Mouse (Mus musculus) stomach, embryonic 16.5 days (tissue): ENCODE measurements at regions not wholly inside any gene's neighbourhood (a gene's known extent, or its start where the extent isn't known, plus 50 kb on each side); places are given as distances from the start of the nearest gene placed in this dataset.

Experiments
- ATAC-seq: fragments of 200-750 bp; cut with Nextera tagmentation; 2 replicates; pipeline ENCODE4 v1.8.0; 2017; ENCODE audit warnings: moderate number of reproducible peaks, moderate TSS enrichment; ENCODE audit not compliant: insufficient read depth, low FRiP score
- H3K27ac ChIP-seq: fragments of 300-500 bp; sonication (generic); 2 replicates; pipeline ENCODE4 v1.5.1; 2014; ENCODE audit warnings: low read length
- H3K27me3 ChIP-seq: fragments of 300-500 bp; sonication (generic); 2 replicates; pipeline ENCODE4 v1.6.1; 2014; ENCODE audit warnings: low read length, control low read depth, mixed read lengths; ENCODE audit not compliant: control insufficient read depth, insufficient read depth
- H3K36me3 ChIP-seq: fragments of 300-500 bp; sonication (generic); 2 replicates; pipeline ENCODE4 v1.6.1; 2014; ENCODE audit warnings: low read length; ENCODE audit not compliant: control insufficient read depth, insufficient read depth
- H3K4me1 ChIP-seq: fragments of 300-500 bp; sonication (generic); 2 replicates; pipeline ENCODE4 v1.6.1; 2014; ENCODE audit warnings: low read length, control low read depth, mixed read lengths; ENCODE audit not compliant: control insufficient read depth, insufficient read depth
- H3K4me2 ChIP-seq: fragments of 300-500 bp; sonication (generic); 2 replicates; pipeline ENCODE4 v1.6.1; 2014; ENCODE audit warnings: low read depth, low read length, mixed read lengths
- H3K4me3 ChIP-seq: fragments of 300-500 bp; sonication (generic); replicated peaks from 2 replicates; pipeline ENCODE4 v1.5.1; 2014; ENCODE audit warnings: mild to moderate bottlenecking, low read length
- H3K9ac ChIP-seq: fragments of 300-500 bp; sonication (generic); 2 replicates; pipeline ENCODE4 v1.6.1; 2014; ENCODE audit warnings: low read length
- H3K9me3 ChIP-seq: fragments of 300-500 bp; sonication (generic); replicated peaks from 2 replicates; pipeline ENCODE4 v1.6.1; 2016; ENCODE audit warnings: low read length, control low read depth; ENCODE audit not compliant: control insufficient read depth
- WGBS: fragments of 180-500 bp; shearing (Covaris S2); extraction: QIAGEN DNeasy Blood & Tissue Kit; methylation state at CpG from one replicate; pipeline ENCODE4 v1.1.7; 2014; 5-methylcytosine and 5-hydroxymethylcytosine counted together

GRCm38 (mm10) chr1:91664622-91665021 is 124.3 kb downstream of the Asb1 start:
- 64% methylated on average over 12 of the region's 12 CpGs for WGBS
- no peaks in the 10 kb centered on the region for H3K9me3 ChIP-seq
- ATAC-seq = peak; percentile 21; the same call in 1 of the 2 replicates
- no peaks in the 10 kb centered on the region for H3K4me1 ChIP-seq
- H3K27ac ChIP-seq = no peak overlapping the region
- H3K27me3 ChIP-seq = no peaks in the 10 kb centered on the region
- H3K4me2 ChIP-seq = no peak overlapping the region
- no peak overlapping the region for H3K9ac ChIP-seq
- H3K4me3 ChIP-seq = no peak overlapping the region
- no peaks in the 10 kb centered on the region for H3K36me3 ChIP-seq

- ATAC-seq = no peak
- Histone ChIP-seq H3K27me3 (no peaks in the 10 kb centered on the region), H3K27ac (no peak overlapping the region), H3K9ac (no peak overlapping the region), H3K4me2 (no peak overlapping the region), H3K4me1 (no peaks in the 10 kb centered on the region), H3K4me3 (no peak overlapping the region), H3K36me3 (no peaks in the 10 kb centered on the region), H3K9me3 (no peaks in the 10 kb centered on the region)
- WGBS = 68% methylated on average over 6 of the region's 6 CpGs
These were observed 128.2 kb downstream of the Asb1 start for GRCm38 (mm10) chr1:91668530-91668929.

GRCm38 (mm10) chr1:91670980-91671379 is 130.3 kb upstream of the Twist2 start:
- WGBS = 55% methylated on average over 13 of the region's 13 CpGs
- Histone ChIP-seq H3K4me1 (no peaks in the 10 kb centered on the region), H3K9ac (no peak overlapping the region), H3K36me3 (no peaks in the 10 kb centered on the region), H3K4me2 (no peak overlapping the region), H3K9me3 (no peaks in the 10 kb centered on the region), H3K27ac (no peak overlapping the region), H3K4me3 (no peak overlapping the region), H3K27me3 (no peaks in the 10 kb centered on the region)
- ATAC-seq = 0 out of 2 replicates have a peak, but pooled peaks have one; percentile 17

GRCm38 (mm10) chr1:91674082-91674655 is 127.1 kb upstream of the Twist2 start:
- no peak overlapping the region for H3K9ac ChIP-seq
- H3K27ac ChIP-seq = no peak overlapping the region
- 78% methylated on average over 6 of the region's 6 CpGs for WGBS
- no peaks in the 10 kb centered on the region for H3K36me3 ChIP-seq
- H3K4me1 ChIP-seq = no peaks in the 10 kb centered on the region
- no peaks in the 10 kb centered on the region for H3K9me3 ChIP-seq
- H3K4me3 ChIP-seq = no peak overlapping the region
- H3K27me3 ChIP-seq = no peaks in the 10 kb centered on the region
- no peak for ATAC-seq
- H3K4me2 ChIP-seq = no peak overlapping the region

- Histone ChIP-seq H3K36me3 (no peaks in the 10 kb centered on the region), H3K27me3 (no peaks in the 10 kb centered on the region), H3K9me3 (no peaks in the 10 kb centered on the region), H3K4me1 (no peaks in the 10 kb centered on the region), H3K4me3 (no peak overlapping the region), H3K4me2 (no peak overlapping the region), H3K9ac (no peak overlapping the region), H3K27ac (no peak overlapping the region)
- ATAC-seq = no peak
- WGBS = 86% methylated on average over 3 of the region's 3 CpGs
These were observed 124.2 kb upstream of the Twist2 start for GRCm38 (mm10) chr1:91677062-91677461.

GRCm38 (mm10) chr1:91678789-91679188 is 122.5 kb upstream of the Twist2 start:
- no peak for ATAC-seq
- no peak overlapping the region for H3K9ac ChIP-seq
- no peaks in the 10 kb centered on the region for H3K4me1 ChIP-seq
- no peak overlapping the region for H3K4me2 ChIP-seq
- no peak overlapping the region for H3K27ac ChIP-seq
- no peaks in the 10 kb centered on the region for H3K27me3 ChIP-seq
- no peak overlapping the region for H3K4me3 ChIP-seq
- 40% methylated on average over 4 of the region's 4 CpGs for WGBS
- H3K36me3 ChIP-seq = no peaks in the 10 kb centered on the region
- H3K9me3 ChIP-seq = no peaks in the 10 kb centered on the region

- 75% methylated on average over 9 of the region's 9 CpGs for WGBS
- H3K9me3 ChIP-seq = no peaks in the 10 kb centered on the region
- H3K4me1 ChIP-seq = no peaks in the 10 kb centered on the region
- no peak overlapping the region for H3K4me3 ChIP-seq
- no peaks in the 10 kb centered on the region for H3K27me3 ChIP-seq
- H3K9ac ChIP-seq = no peak overlapping the region
- ATAC-seq = no peak
- H3K36me3 ChIP-seq = no peaks in the 10 kb centered on the region
- H3K27ac ChIP-seq = no peak overlapping the region
- no peak overlapping the region for H3K4me2 ChIP-seq
These were observed 116.2 kb upstream of the Twist2 start for GRCm38 (mm10) chr1:91685031-91685430.

GRCm38 (mm10) chr1:91685789-91686188 is 115.5 kb upstream of the Twist2 start:
- Histone ChIP-seq H3K27ac (no peak overlapping the region), H3K4me3 (no peak overlapping the region), H3K9ac (no peak overlapping the region), H3K4me1 (no peaks in the 10 kb centered on the region), H3K4me2 (no peak overlapping the region), H3K9me3 (no peaks in the 10 kb centered on the region), H3K36me3 (no peaks in the 10 kb centered on the region), H3K27me3 (no peaks in the 10 kb centered on the region)
- 52% methylated on average over 6 of the region's 6 CpGs for WGBS
- no peak for ATAC-seq

- H3K9me3 ChIP-seq = no peaks in the 10 kb centered on the region
- H3K9ac ChIP-seq = no peak overlapping the region
- H3K27me3 ChIP-seq = no peaks in the 10 kb centered on the region
- no peaks in the 10 kb centered on the region for H3K36me3 ChIP-seq
- ATAC-seq = no peak
- no peak overlapping the region for H3K4me3 ChIP-seq
- H3K4me1 ChIP-seq = no peaks in the 10 kb centered on the region
- H3K4me2 ChIP-seq = no peak overlapping the region
- WGBS = 93% methylated on average over 1 of the region's 1 CpGs
- H3K27ac ChIP-seq = no peak overlapping the region
These were observed 109.7 kb upstream of the Twist2 start for GRCm38 (mm10) chr1:91691601-91692000.
